Mouse (Mus musculus) forebrain, postnatal 0 days (tissue): ENCODE data around the gene Plekhg4. TPM values are rescaled to one million over a fixed set of nuclear protein-coding genes. Genes with fewer than 3 reads are reported as not detected.

ENCODE experiments used
- ATAC-seq: fragments of 200-750 bp; cut with Nextera tagmentation; 2 replicates; pipeline ENCODE4 v1.8.0; 2017; ENCODE audit warnings: mild to moderate bottlenecking, moderate library complexity
- DNase-seq: peaks from one replicate; pipeline ENCODE4 v3.0.0-alpha.2; 2015
- H3K27ac ChIP-seq: fragments of 300-500 bp; sonication (generic); 2 replicates; pipeline ENCODE4 v1.5.1; 2014; ENCODE audit warnings: low read depth, mild to moderate bottlenecking, antibody characterized with exemption, low read length, moderate library complexity, mixed read lengths
- H3K27me3 ChIP-seq: fragments of 300-500 bp; sonication (generic); 2 replicates; pipeline ENCODE4 v1.6.1; 2014; ENCODE audit warnings: mild to moderate bottlenecking, low read length, mixed read lengths; ENCODE audit not compliant: insufficient read depth
- H3K36me3 ChIP-seq: fragments of 300-500 bp; sonication (generic); 2 replicates; pipeline ENCODE4 v1.6.1; 2014; ENCODE audit warnings: mild to moderate bottlenecking, moderate library complexity; ENCODE audit not compliant: insufficient read depth
- H3K4me1 ChIP-seq: fragments of 300-500 bp; sonication (generic); 2 replicates; pipeline ENCODE4 v1.6.1; 2014; ENCODE audit warnings: antibody characterized with exemption; ENCODE audit not compliant: insufficient read depth
- H3K4me2 ChIP-seq: fragments of 300-500 bp; sonication (generic); 2 replicates; pipeline ENCODE4 v1.6.1; 2014; ENCODE audit warnings: low read depth, mild to moderate bottlenecking, moderate library complexity
- H3K4me3 ChIP-seq: fragments of 300-500 bp; sonication (generic); 2 replicates; pipeline ENCODE4 v1.5.1; 2014; ENCODE audit warnings: low read depth, low read length, mixed read lengths
- H3K9ac ChIP-seq: fragments of 300-500 bp; sonication (generic); 2 replicates; pipeline ENCODE4 v1.6.1; 2014; ENCODE audit warnings: mild to moderate bottlenecking
- H3K9me3 ChIP-seq: fragments of 300-500 bp; sonication (generic); 2 replicates; pipeline ENCODE4 v1.6.1; 2016; ENCODE audit warnings: low read length
- CTCF ChIP-seq: sonication (generic); IDR thresholded peaks from 2 replicates; pipeline ENCODE4 v1.5.1; 2016; ENCODE audit warnings: antibody characterized with exemption, control low read depth, low read depth
- WGBS: fragments of 180-500 bp; shearing (Covaris S2); extraction: QIAGEN DNeasy Blood & Tissue Kit; methylation state at CpG from one replicate; pipeline ENCODE4 v1.1.7; 2014; 5-methylcytosine and 5-hydroxymethylcytosine counted together
- polyA plus RNA-seq: library from polyadenylated mRNA; unstranded; fragments of >200 nt; fragmentation: Nextera tagmentation; extraction: Ambion mirVana; gene quantifications from 2 replicates; pipeline ENCODE4 v1.2.1, GENCODE M21; 2015
- total RNA-seq: library from RNA; depleted of rRNA; stranded (reverse); fragments of >200 nt; gene quantifications from 2 replicates; pipeline ENCODE4 v1.2.3, GENCODE M21; 2014

Gene Plekhg4
- total and polyA plus RNA-seq, 2 experiments from 2014 or later = 0.77 to 4.5 TPM

DNA sequence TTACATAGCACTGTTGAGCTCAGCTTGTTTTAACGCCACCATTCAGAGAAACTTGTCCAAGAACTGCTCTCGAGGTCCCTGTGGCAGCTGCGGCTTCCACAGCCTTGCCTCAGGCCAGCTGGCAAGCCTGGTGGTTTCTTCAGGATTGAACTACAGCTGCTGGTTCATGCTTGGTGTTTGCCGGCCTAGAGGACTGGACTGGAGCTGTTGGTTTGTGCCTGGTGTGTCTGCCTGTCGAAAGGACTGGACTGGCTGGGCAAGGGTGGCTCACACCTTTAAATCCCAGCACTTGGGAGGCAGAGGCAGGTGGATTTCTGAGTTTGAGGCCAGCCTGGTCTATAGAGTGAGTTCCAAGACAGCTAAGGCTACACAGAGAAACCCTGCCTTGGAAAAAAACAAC, 26.9 kb downstream of the Plekhg4 start:
- DNase-seq (no peak), ATAC-seq (no peak)
- 93% methylated on average over 5 of the region's 5 CpGs for WGBS
- no peaks in the 10 kb centered on the region for H3K36me3 ChIP-seq
- H3K4me3 ChIP-seq = no peak overlapping the region
- TF ChIP-seq CTCF = no peak
- H3K4me1 ChIP-seq = no peaks in the 10 kb centered on the region
- no peaks in the 10 kb centered on the region for H3K27me3 ChIP-seq
- no peak overlapping the region for H3K4me2 ChIP-seq
- H3K9ac ChIP-seq = no peak overlapping the region
- H3K27ac ChIP-seq = no peak overlapping the region
- H3K9me3 ChIP-seq = no peaks in the 10 kb centered on the region

DNA sequence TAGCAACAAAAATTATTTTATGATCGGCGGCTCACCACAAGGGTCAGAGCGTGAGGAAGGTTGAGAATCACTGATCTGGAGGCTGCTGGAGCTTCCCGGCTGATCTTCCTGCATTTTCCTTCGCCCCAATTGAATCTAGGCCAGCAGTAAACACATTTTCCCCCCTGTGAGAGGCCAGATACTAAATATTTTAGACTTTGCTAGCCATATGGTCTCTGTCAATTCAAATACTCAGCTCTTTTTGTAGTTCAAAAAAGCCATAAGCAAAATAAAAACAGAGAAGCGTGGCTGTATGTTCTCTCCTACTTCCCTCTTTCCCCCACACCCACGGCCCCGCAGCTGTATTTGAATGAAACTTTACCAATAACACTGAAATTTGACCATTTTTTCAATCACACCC, 30.4 kb downstream of the Plekhg4 start:
- no peak overlapping the region for H3K4me3 ChIP-seq
- no peaks in the 10 kb centered on the region for H3K27me3 ChIP-seq
- 0 out of 2 replicates have a peak, but pooled peaks cover 3% of the 10 kb centered on the region for H3K4me1 ChIP-seq
- H3K27ac ChIP-seq = no peak overlapping the region
- H3K9ac ChIP-seq = no peak overlapping the region
- WGBS = 84% methylated on average over 8 of the region's 8 CpGs
- ATAC-seq (no peak), DNase-seq (no peak)
- no peaks in the 10 kb centered on the region for H3K9me3 ChIP-seq
- H3K36me3 ChIP-seq = no peaks in the 10 kb centered on the region
- no peak for TF ChIP-seq CTCF
- H3K4me2 ChIP-seq = no peak overlapping the region

GRCm38 (mm10) chr8:105404496-105404895, 31.4 kb downstream of the Plekhg4 start:
- ATAC-seq (no peak), DNase-seq (no peak)
- Histone ChIP-seq H3K36me3 (no peaks in the 10 kb centered on the region), H3K4me3 (no peak overlapping the region), H3K9me3 (no peaks in the 10 kb centered on the region), H3K4me2 (no peak overlapping the region), H3K27ac (no peak overlapping the region), H3K27me3 (no peaks in the 10 kb centered on the region), H3K4me1 (0 out of 2 replicates have a peak, but pooled peaks cover 3% of the 10 kb centered on the region), H3K9ac (no peak overlapping the region)
- no peak for TF ChIP-seq CTCF
- WGBS = 41% methylated on average over 1 of the region's 1 CpGs

DNA sequence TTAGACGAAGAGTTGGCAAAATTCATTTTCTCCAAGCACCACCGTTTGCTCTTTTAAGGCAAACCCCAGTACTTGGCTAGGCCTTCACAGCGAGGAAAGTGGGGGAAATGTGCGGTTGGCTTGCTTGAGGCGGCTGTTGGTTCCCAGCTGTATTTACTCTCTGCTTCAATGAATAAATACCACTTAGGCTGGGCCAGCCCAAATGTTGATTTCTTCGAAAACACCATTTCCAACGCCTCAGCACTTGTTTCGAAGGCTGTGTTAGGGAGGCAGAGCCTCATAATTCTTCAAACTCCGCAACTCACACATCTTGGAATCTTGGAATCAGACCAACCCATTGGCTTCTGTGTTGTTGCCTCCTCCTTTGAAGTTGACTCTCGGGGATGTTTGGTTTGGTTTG, 33.3 kb downstream of the Plekhg4 start:
- H3K4me1 ChIP-seq = 0 out of 2 replicates have a peak, but pooled peaks cover 3% of the 10 kb centered on the region
- DNase-seq (peak; percentile 80), ATAC-seq (peak; percentile 85)
- H3K4me2 ChIP-seq = no peak overlapping the region
- no peak overlapping the region for H3K4me3 ChIP-seq
- H3K27me3 ChIP-seq = no peaks in the 10 kb centered on the region
- no peak overlapping the region for H3K27ac ChIP-seq
- H3K9ac ChIP-seq = no peak overlapping the region
- WGBS = 32% methylated on average over 10 of the region's 10 CpGs
- no peaks in the 10 kb centered on the region for H3K9me3 ChIP-seq
- no peaks in the 10 kb centered on the region for H3K36me3 ChIP-seq
- TF ChIP-seq CTCF = no peak

DNA sequence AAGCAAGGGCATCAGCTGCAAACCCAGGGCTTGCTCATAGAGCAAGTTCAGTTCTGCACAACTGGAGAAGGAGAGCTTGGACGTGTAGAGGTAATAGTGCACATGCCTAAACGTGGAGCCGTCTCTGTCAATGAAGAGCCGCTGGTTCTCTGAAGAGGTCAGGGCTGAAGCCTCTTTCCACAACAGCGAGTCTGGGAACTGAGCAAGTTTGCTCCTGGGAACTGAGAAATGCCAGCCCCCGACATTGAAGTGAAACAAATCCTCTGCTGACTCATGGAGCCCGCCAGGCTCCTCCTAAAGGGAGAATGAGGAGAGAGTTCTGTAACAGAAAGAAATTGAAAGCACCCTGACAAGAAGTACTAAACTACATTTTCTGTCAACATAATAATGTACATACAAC, 35.3 kb downstream of the Plekhg4 start:
- H3K4me3 ChIP-seq = no peak overlapping the region
- H3K4me2 ChIP-seq = no peak overlapping the region
- no peak overlapping the region for H3K27ac ChIP-seq
- no peaks in the 10 kb centered on the region for H3K9me3 ChIP-seq
- H3K36me3 ChIP-seq = no peaks in the 10 kb centered on the region
- no peak for TF ChIP-seq CTCF
- DNase-seq (no peak), ATAC-seq (no peak)
- WGBS = 61% methylated on average over 7 of the region's 7 CpGs
- H3K4me1 ChIP-seq = 0 out of 2 replicates have a peak, but pooled peaks cover 3% of the 10 kb centered on the region
- H3K27me3 ChIP-seq = peaks cover 5% of the 10 kb centered on the region; the same call in 1 of the 2 replicates
- no peak overlapping the region for H3K9ac ChIP-seq

DNA sequence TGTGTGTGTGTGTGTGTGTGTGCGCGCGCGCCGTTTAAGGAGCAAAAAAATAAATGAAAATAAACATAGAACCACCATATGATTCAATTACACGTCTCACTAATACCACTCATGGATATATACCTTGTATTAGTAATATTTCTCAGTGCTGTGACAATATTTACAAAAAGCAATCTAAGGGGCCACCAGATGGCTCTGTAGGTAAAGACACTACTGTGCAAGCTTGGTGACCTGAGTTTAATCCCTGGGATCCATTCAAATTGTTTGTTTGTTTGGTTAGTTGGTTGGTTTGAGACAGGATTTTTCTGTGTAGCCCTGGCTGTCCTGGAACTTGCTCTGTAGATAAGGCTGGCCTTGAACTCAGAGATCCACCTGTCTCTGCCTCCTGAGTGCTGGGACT, 36.9 kb downstream of the Plekhg4 start:
- H3K9me3 ChIP-seq = no peaks in the 10 kb centered on the region
- TF ChIP-seq CTCF = no peak
- 95% methylated on average over 6 of the region's 6 CpGs for WGBS
- 0 out of 2 replicates have a peak, but pooled peaks cover 3% of the 10 kb centered on the region for H3K4me1 ChIP-seq
- no peak overlapping the region for H3K4me2 ChIP-seq
- H3K27ac ChIP-seq = no peak overlapping the region
- H3K4me3 ChIP-seq = no peak overlapping the region
- ATAC-seq = no peak
- H3K27me3 ChIP-seq = peaks cover 5% of the 10 kb centered on the region
- no peak overlapping the region for H3K9ac ChIP-seq
- DNase-seq = no peak
- H3K36me3 ChIP-seq = no peaks in the 10 kb centered on the region

DNA sequence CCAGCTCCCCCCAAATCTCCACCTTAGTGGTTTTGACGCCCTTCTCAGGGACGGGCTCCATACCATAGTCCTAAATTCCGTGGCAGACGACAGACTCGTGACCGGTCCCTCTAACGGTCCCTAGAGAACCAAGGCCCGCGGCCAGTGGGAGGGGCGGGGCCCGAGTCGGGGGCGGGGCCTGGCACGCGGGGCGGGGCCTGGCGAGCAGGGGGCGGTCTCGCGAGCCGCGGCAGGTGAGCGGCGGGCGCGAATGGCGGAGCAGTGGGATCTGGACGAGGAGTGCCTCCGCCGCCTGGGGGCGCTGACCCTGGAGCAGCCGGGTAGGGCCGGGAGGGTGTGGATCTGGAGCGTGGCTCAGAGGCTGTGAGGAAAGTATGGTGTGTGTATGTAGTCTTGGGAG, 40.3 kb downstream of the Plekhg4 start, which contains the start of the genes Kctd19 and Lrrc36:
Gene Kctd19, minus strand, starts transcription at position 112 of the 400 bp plus-strand sequence.
Gene Lrrc36, plus strand, starts transcription at position 181 of the 400 bp plus-strand sequence.
- TF ChIP-seq CTCF = peak; percentile 31
- H3K27ac ChIP-seq = no peak within 1 kb of the TSS
- DNase-seq = no peak
- H3K4me1 ChIP-seq = no peaks in the 10 kb centered on the region
- WGBS = 3% methylated on average over 34 of the region's 34 CpGs
- no peaks in the 10 kb centered on the region for H3K36me3 ChIP-seq
- H3K4me2 ChIP-seq = peak within 1 kb of the TSS; percentile 44
- H3K4me3 ChIP-seq = peak within 1 kb of the TSS; percentile 18
- H3K27me3 ChIP-seq = peaks cover 5% of the 10 kb centered on the region
- ATAC-seq = peak; percentile 59
- no peak within 1 kb of the TSS for H3K9ac ChIP-seq
- H3K9me3 ChIP-seq = no peaks in the 10 kb centered on the region
